Mouse (Mus musculus) forebrain, embryonic 10.5 days (tissue): ENCODE measurements around the gene Olfr1369-ps1. TPM values are rescaled to one million over a fixed set of nuclear protein-coding genes. Genes with fewer than 3 reads are reported as not detected.
"Not testable (repeated sequence)": the region's sequence is repeated elsewhere in the genome, so short reads cannot be mapped to it uniquely, and the experiment has no call there.

Experiments
- DNase-seq: peaks from one replicate; pipeline ENCODE4 v3.0.0-alpha.2; 2017; ENCODE audit warnings: low spot score; ENCODE audit errors: extremely low spot score
- H3K27ac ChIP-seq: fragments of 300-500 bp; sonication (generic); 2 replicates; pipeline ENCODE4 v1.5.1; 2016; ENCODE audit warnings: mild to moderate bottlenecking
- H3K27me3 ChIP-seq: fragments of 300-500 bp; sonication (generic); 2 replicates; pipeline ENCODE4 v1.6.1; 2016; ENCODE audit warnings: mild to moderate bottlenecking; ENCODE audit not compliant: poor library complexity, severe bottlenecking
- H3K36me3 ChIP-seq: fragments of 300-500 bp; sonication (generic); replicated peaks from 2 replicates; pipeline ENCODE4 v1.6.1; 2016; ENCODE audit warnings: mild to moderate bottlenecking, moderate library complexity
- H3K4me1 ChIP-seq: fragments of 300-500 bp; sonication (generic); 2 replicates; pipeline ENCODE4 v1.6.1; 2016
- H3K4me3 ChIP-seq: fragments of 300-500 bp; sonication (generic); 2 replicates; pipeline ENCODE4 v1.5.1; 2016; ENCODE audit warnings: mild to moderate bottlenecking, moderate library complexity
- H3K9me3 ChIP-seq: fragments of 300-500 bp; sonication (generic); 2 replicates; pipeline ENCODE4 v1.6.1; 2016; ENCODE audit warnings: mild to moderate bottlenecking, moderate library complexity
- WGBS: fragments of 180-500 bp; shearing (Covaris S2); methylation state at CpG from one replicate; pipeline ENCODE4 v1.1.7; 2016; 5-methylcytosine and 5-hydroxymethylcytosine counted together
- polyA plus RNA-seq: library from polyadenylated mRNA; unstranded; fragments of >200 nt; fragmentation: Nextera tagmentation; extraction: Ambion mirVana; gene quantifications from 2 replicates; pipeline ENCODE4 v1.2.1, GENCODE M21; 2016

Gene Olfr1369-ps1
- 0.04 and 0.06 TPM in 2 replicates for polyA plus RNA-seq

DNA sequence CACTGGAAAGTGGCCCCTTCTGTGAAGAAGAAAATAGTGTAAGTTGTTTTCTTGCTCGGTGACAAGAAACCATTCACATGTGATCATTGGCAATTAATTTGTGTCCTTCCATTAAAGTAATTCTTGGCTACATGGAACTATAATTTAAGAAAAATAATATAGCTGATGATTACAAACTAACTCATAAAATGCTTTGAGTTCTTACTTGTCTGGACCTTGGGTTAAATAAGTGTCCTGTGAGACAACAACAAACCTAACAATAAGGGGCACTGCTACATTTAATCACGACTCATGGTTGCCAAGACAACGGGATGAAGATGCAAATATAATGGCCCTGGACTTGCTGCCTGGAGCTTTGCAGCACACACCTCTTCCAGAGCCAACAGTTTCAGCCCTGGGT, at the start of gene Olfr1369-ps1:
Olfr1369-ps1 (plus strand) TSS at position 301 of the 400 bp plus-strand sequence.
- not testable (repeated sequence) for H3K27ac ChIP-seq, DNase-seq, H3K27me3 ChIP-seq, H3K4me3 ChIP-seq, H3K9me3 ChIP-seq, H3K36me3 ChIP-seq, H3K4me1 ChIP-seq
- WGBS = 79% methylated on average over 3 of the region's 3 CpGs

DNA sequence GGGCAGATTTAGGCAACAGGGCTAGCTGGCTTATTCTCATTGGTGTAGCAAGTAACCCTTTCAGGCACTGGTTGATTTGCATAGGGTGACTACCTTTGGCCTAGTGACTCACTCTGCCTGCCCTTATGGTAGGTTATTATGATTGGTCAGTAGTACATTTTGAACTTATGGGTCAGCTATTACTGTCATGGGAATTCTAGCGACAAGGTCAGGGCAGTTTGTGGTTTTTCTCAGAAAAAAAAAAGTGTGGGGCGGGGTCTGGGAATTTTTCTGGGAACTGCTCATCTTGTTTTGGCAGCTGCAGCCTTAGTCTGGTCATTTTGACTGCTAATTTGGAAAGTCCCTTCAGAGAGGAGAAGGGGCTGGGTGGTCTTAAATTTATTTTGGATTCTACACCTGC, 45.3 kb upstream of the Olfr1369-ps1 start:
- no peak overlapping the region for H3K4me3 ChIP-seq
- no peaks in the 10 kb centered on the region for H3K27me3 ChIP-seq
- no peaks in the 10 kb centered on the region for H3K9me3 ChIP-seq
- 80% methylated on average over 2 of the region's 2 CpGs for WGBS
- no peak overlapping the region for H3K27ac ChIP-seq
- no peaks in the 10 kb centered on the region for H3K4me1 ChIP-seq
- H3K36me3 ChIP-seq = no peaks in the 10 kb centered on the region
- DNase-seq = no peak

DNA sequence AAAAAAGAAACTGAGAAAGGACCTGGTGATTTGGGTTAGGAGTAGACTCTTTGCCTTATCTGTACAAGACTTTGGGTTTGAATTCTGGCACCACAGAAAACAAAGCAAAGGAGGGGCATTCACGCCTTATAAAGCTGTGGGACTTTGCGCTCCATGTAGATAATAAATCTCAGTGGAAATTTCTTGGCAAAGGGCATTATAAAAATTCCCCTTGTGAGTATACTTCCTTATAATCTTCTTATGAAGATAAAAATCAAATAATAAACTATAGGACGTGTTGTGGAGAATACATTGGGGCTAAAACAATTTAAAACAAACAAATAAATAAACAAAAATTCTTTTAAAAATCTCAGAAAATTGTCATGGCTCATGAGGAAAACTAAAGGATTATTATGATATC, 36.4 kb upstream of the Olfr1369-ps1 start, which contains the start of gene Olfr1370:
Olfr1370 (minus strand) TSS at position 101 of the 400 bp plus-strand sequence.
- 92% methylated on average over 3 of the region's 3 CpGs for WGBS
- no peaks in the 10 kb centered on the region for H3K4me1 ChIP-seq
- no peaks in the 10 kb centered on the region for H3K9me3 ChIP-seq
- H3K36me3 ChIP-seq = no peaks in the 10 kb centered on the region
- DNase-seq = no peak
- no peak within 1 kb of the TSS for H3K27ac ChIP-seq
- H3K27me3 ChIP-seq = no peaks in the 10 kb centered on the region
- H3K4me3 ChIP-seq = no peak within 1 kb of the TSS

DNA sequence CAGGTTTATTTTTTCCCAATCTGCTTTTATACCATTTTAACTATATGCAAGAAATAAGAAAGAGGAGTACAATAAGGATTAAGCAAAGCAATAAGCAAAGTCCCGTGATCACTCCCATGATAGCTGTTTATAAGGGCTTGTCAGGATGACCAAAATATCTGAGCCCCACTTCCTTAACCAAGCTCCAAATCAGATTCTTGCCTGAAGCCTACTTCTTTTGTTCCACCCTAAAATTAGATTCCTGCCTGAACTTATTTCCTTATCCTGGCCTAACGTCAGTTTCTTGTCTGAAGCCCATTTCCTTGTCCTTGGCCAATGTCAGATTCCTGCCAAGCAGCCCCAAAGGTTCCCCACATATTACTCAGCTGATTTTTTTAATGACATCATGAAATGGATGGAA, 28.6 kb upstream of the Olfr1369-ps1 start:
- Histone ChIP-seq H3K4me3 (no peak overlapping the region), H3K4me1 (no peaks in the 10 kb centered on the region), H3K9me3 (no peaks in the 10 kb centered on the region), H3K36me3 (no peaks in the 10 kb centered on the region), H3K27ac (no peak overlapping the region), H3K27me3 (no peaks in the 10 kb centered on the region)
- WGBS = 83% methylated on average over 2 of the region's 2 CpGs
- DNase-seq = no peak

DNA sequence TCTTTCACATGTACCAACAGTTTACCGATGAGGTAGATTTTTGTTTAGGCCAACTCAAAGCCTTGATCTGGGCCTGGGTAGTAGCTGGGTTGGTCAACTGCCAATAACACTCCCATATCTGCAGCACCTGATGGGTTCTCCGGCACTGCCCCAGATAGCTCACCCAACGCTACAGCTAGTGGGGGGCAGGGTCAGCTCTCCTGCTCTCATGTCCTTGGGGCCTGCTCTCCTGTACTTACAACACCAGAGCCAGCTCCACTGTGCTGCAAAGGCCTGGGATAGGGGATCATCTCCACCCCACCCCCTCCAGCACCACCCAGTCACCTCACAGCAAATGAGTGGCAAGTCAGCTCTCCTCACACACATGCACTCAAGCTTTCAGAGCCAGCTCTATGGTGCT, 1.5 kb upstream of the Olfr1369-ps1 start:
- no peaks in the 10 kb centered on the region for H3K9me3 ChIP-seq
- DNase-seq = no peak
- H3K27ac ChIP-seq = no peak overlapping the region
- 92% methylated on average over 3 of the region's 3 CpGs for WGBS
- H3K36me3 ChIP-seq = no peaks in the 10 kb centered on the region
- no peak overlapping the region for H3K4me3 ChIP-seq
- H3K4me1 ChIP-seq = no peaks in the 10 kb centered on the region
- no peaks in the 10 kb centered on the region for H3K27me3 ChIP-seq

DNA sequence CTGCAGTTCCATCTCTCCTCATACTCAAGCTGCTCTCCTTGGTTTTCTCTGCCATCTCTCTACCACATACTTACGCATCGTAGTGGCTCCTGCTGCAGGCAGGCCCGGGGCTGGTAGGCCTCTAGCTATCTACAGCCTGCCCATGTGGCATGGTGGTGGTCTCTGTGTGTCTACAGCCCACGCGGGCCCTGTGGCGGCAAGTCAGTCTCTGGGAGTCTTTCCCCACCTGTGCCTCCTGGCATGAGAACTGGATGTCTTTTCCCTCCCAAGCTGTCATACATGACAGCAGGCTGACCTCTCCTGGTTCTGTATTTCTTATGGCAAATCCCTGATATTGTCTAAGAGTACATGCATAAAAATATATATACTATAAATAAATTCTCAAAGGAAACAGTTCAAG, 842 bp upstream of the Olfr1369-ps1 start:
- Histone ChIP-seq H3K9me3 (no peaks in the 10 kb centered on the region), H3K27ac (no peak overlapping the region), H3K27me3 (no peaks in the 10 kb centered on the region), H3K4me1 (no peaks in the 10 kb centered on the region), H3K4me3 (no peak overlapping the region), H3K36me3 (no peaks in the 10 kb centered on the region)
- DNase-seq = no peak
- 93% methylated on average over 6 of the region's 6 CpGs for WGBS

DNA sequence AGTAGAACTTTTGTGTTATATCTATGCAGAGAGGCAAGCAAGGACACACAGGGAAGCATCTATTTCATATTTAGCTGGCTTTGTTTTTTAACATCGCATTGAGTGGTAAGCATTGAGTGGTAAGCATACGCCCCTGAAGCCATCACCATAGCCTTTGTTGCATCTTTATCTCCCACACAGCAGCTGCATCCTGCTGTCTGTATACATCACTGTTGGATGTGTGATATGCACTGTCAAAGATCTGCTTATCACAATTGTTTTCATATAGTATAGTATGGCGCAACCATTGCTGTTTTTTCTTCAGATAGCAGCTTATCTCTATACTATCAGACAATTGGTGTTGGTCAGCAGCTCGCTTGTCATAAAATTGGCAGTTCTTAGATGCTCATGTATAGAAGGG, 2.8 kb downstream of the Olfr1369-ps1 start:
- H3K27me3 ChIP-seq = no peaks in the 10 kb centered on the region
- DNase-seq = no peak
- no peaks in the 10 kb centered on the region for H3K4me1 ChIP-seq
- no peaks in the 10 kb centered on the region for H3K36me3 ChIP-seq
- H3K9me3 ChIP-seq = no peaks in the 10 kb centered on the region
- H3K27ac ChIP-seq = no peak overlapping the region
- H3K4me3 ChIP-seq = no peak overlapping the region
- 93% methylated on average over 4 of the region's 4 CpGs for WGBS

DNA sequence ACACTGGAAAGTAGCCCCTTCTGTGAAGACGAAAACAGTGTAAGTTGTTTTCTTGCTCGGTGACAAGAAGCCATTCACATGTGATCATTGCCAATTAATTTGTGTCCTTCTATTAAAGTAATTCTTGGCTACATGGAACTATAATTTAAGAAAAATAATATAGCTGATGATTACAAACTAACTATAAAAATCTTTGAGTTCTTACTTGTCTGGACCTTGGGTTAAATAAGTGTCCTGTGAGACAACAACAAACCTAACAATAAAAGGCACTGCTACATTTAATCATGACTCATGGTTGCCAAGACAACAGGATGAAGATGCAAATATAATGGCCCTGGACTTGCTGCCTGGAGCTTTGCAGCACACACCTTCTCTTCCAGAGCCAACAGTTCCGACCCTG, 18.1 kb downstream of the Olfr1369-ps1 start, which contains the start of gene Olfr263:
Olfr263 (plus strand) TSS at position 301 of the 400 bp plus-strand sequence.
- not testable (repeated sequence) for DNase-seq, H3K4me1 ChIP-seq, H3K9me3 ChIP-seq, H3K4me3 ChIP-seq, H3K36me3 ChIP-seq, H3K27ac ChIP-seq, H3K27me3 ChIP-seq
- WGBS = 92% methylated on average over 3 of the region's 3 CpGs

DNA sequence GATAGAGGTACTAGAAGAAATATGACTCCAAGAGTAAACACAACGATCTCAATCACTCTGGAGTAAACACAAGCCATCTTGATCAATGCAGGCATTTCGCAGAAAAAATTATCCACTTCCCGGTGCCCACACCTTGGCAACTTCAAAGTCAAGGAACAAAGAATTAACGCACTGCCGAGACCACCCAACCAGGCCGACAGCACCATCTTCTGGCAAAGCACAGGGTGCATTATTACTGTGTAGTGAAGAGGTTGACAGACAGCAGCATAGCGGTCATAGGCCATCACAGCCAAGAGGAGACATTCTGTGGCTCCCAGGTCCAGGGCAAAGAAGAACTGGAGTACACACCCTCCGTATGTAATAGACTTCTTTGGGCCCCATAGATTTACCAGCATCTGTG, 31.1 kb downstream of the Olfr1369-ps1 start:
- Histone ChIP-seq H3K27ac (no peak overlapping the region), H3K4me3 (no peak overlapping the region), H3K4me1 (no peaks in the 10 kb centered on the region), H3K9me3 (no peaks in the 10 kb centered on the region), H3K27me3 (no peaks in the 10 kb centered on the region), H3K36me3 (no peaks in the 10 kb centered on the region)
- DNase-seq = no peak
- whole genome bisulfite sequencing = 57% methylated on average over 8 of the region's 8 CpGs

DNA sequence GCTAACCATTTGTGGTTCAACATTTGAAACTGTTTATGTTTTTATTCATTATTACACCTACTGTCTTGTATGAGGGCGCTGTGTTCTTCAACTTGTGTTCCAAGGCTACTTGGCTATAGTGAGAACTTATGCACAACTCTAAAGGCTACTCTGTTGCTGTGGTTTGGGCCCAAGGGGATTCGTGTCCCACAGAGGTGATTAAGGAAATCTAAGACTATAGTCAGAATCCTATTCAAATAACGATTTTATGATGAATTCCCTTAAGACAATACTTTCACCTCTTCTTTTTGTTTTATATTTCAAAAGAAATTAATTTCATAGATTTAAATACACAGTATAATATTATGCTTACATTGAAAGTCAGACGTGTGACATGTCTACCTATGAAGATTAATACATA, 34.5 kb downstream of the Olfr1369-ps1 start, which contains the start of gene Olfr1368:
Olfr1368 (minus strand) TSS at position 101 of the 400 bp plus-strand sequence.
- H3K27me3 ChIP-seq = no peaks in the 10 kb centered on the region
- no peaks in the 10 kb centered on the region for H3K4me1 ChIP-seq
- no peak within 1 kb of the TSS for H3K4me3 ChIP-seq
- no peak within 1 kb of the TSS for H3K27ac ChIP-seq
- no peaks in the 10 kb centered on the region for H3K36me3 ChIP-seq
- H3K9me3 ChIP-seq = no peaks in the 10 kb centered on the region
- no peak for DNase-seq
- 81% methylated on average over 4 of the region's 4 CpGs for WGBS

DNA sequence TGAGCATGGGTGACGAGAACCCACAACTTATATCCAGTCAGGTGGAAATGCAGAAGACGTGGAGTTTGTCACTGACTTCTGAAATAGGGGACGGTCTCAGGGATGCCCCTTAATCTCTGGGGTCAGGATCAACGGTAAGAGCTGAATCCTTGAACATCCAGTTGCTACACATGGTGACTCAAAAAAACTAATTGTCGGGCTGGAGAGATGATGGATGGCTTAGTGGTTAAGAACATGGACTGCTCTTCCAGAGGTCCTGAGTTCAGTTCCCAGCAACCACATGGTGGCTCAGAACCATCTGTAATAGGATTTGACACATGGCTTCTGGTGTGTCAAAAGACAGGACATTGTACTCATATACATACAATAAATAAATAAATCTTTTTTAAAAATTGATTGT, 44.6 kb downstream of the Olfr1369-ps1 start:
- WGBS = 83% methylated on average over 5 of the region's 5 CpGs
- Histone ChIP-seq H3K9me3 (no peaks in the 10 kb centered on the region), H3K27me3 (peaks cover 4% of the 10 kb centered on the region; the same call in 1 of the 2 replicates), H3K36me3 (no peaks in the 10 kb centered on the region), H3K27ac (no peak overlapping the region), H3K4me3 (no peak overlapping the region), H3K4me1 (peaks cover 11% of the 10 kb centered on the region)
- DNase-seq = no peak

DNA sequence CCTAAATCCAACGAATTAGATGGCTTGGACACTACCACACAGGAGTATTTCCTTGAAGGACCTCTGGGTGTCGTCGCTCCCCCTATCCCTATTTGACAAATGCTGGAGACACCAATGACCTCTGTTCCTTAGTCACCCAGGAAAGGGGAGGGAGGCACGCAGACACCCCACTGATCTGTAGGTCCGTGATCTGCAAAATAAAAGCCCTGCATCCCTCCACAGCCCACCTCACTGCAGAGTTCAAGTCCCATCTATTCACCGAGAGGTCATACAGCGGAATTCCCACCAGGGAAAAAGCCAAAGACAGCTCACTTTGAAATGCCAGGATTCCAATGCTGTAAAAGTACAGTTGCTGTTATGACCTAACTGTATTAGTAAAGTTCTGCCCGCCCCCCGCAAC, 46.8 kb downstream of the Olfr1369-ps1 start:
- Histone ChIP-seq H3K27ac (no peak overlapping the region), H3K27me3 (peaks cover 4% of the 10 kb centered on the region; the same call in 1 of the 2 replicates), H3K4me1 (peaks cover 15% of the 10 kb centered on the region), H3K9me3 (no peaks in the 10 kb centered on the region), H3K4me3 (peak overlapping the region; percentile 62), H3K36me3 (no peaks in the 10 kb centered on the region)
- DNase-seq = no peak
- 5% methylated on average over 9 of the region's 9 CpGs for WGBS

DNA sequence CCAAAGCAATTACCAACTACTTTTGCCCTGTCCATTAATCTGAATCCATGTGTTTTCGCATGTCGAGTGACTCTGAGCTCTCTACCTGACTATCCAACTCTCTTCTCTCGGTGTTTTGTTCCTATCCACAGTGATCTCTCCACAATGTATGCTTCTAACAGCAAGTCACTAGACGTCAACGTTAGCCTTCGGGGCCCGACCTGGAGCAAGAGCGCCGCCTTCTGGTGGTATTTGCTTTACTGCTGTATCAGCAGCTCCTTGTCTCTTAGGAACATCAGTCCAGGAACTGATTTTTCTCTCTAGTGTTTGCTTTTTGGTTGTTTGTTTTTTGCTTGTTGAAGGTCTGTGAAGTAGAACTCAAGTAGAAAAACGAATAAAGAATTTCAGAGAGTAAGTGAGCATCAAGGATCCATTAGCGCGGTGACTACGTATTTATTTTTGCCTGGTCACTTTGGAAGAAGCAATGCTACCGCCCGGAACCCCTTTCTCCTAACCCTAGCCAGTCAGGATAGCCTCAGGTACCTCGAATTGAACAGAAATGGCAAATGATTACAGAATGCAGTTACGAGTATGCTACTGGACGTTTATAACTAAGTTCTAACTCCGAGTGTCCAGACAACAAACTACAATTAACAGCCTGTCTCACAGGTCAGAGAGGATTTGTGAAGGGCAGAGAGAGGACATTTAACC, 47.6 kb downstream of the Olfr1369-ps1 start:
- peak; percentile 88 for DNase-seq
- Histone ChIP-seq H3K36me3 (no peaks in the 10 kb centered on the region), H3K4me3 (peak overlapping the region; percentile 62), H3K27me3 (peaks cover 4% of the 10 kb centered on the region; the same call in 1 of the 2 replicates), H3K4me1 (peaks cover 15% of the 10 kb centered on the region), H3K9me3 (no peaks in the 10 kb centered on the region), H3K27ac (no peak overlapping the region)
- WGBS = 1% methylated on average over 19 of the region's 19 CpGs
